Mouse (Mus musculus): ENCODE results near the gene Esrrb.

The Esrrb gene

GRCm38 (mm10) chr12:86422166-86422910 is 61.4 kb downstream of the Esrrb start:
- no peak for DNase-seq (ENCODE audit: low read depth)

GRCm38 (mm10) chr12:86423102-86423501 is 62.2 kb downstream of the Esrrb start:
- DNase-seq (ENCODE audit: low read depth) = no peak

GRCm38 (mm10) chr12:86427585-86427984 is 66.7 kb downstream of the Esrrb start:
- DNase-seq (ENCODE audit: low read depth) = no peak

- DNase-seq (ENCODE audit: low read depth) = no peak
Measured at GRCm38 (mm10) chr12:86431671-86432070, 70.8 kb downstream of the Esrrb start.

GRCm38 (mm10) chr12:86433371-86433821 is 72.5 kb downstream of the Esrrb start:
- DNase-seq (ENCODE audit: low read depth) = peak; percentile 7

DNA sequence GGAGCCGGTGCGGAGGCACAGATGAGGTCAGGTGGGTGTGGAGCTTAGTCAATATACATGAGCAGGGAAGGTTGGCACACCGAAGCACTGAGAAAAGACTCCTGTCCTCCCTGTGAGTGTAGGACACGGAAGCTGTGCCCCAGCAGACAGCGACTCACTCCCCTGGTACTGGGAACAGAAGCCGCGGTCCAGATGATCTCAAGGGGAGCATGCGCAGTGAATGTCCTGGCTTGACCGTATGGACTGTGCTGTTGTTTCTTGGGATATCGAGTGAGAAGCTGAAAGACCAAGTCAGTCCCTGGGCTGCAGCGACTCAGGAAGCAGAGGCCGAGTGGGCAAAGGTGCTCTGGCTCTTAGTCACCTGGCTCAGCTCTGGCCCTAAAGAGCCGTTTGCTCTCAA is 74.7 kb downstream of the Esrrb start:
- no peak for DNase-seq (ENCODE audit: low read depth)

GRCm38 (mm10) chr12:86450848-86451247 is 89.9 kb downstream of the Esrrb start:
- DNase-seq (ENCODE audit: low read depth) = no peak

DNA sequence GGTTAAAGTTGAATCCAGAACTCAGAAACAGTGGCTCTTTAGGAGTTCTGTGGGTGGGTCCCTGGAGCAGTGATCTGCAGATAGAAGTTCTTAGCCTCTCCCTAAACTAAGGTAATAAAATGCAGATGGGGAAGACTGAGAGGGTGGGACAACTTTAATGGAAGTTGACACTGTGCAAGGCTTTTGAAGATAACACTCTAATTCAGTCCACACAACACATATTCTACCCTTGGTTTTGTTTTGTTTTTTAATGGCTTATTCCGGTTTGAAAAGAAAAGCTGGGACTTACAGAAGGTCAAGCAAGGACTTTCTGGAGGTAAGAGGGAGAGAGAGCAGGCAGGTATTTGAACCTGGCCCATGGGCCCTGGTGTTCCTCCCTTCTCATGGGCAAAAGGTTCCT is 94.1 kb downstream of the Esrrb start:
- DNase-seq (ENCODE audit: low read depth) = no peak

- no peak for DNase-seq (ENCODE audit: low read depth)
Measured at GRCm38 (mm10) chr12:86462742-86463470, 102.0 kb downstream of the Esrrb start.

GRCm38 (mm10) chr12:86464385-86464784 is 103.5 kb downstream of the Esrrb start:
- DNase-seq (ENCODE audit: low read depth) = no peak

DNA sequence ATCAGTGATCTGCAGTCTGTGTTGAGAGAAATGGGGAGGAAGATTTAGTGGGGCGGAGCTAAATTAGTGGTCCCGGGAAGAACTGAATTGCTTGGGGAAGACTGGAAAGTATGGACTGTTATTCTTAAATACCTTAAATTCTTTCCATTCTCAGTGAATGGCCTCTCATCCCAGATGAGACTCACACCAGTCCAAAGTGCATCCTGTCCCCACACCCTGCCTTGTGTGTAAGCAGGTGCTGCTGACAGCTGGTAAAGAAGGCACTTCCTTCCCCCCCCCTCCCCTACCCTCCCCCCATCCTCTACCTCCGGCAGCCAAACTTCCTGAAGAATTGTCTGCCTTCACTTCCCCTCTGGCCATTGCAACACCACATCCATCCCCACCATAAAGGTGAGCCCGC is 105.3 kb downstream of the Esrrb start:
- no peak for DNase-seq (ENCODE audit: low read depth)

GRCm38 (mm10) chr12:86469919-86470318 is 109.0 kb downstream of the Esrrb start:
- DNase-seq (ENCODE audit: low read depth) = no peak

GRCm38 (mm10) chr12:86470912-86471311 is 110.0 kb downstream of the Esrrb start:
- no peak for DNase-seq (ENCODE audit: low read depth)

DNA sequence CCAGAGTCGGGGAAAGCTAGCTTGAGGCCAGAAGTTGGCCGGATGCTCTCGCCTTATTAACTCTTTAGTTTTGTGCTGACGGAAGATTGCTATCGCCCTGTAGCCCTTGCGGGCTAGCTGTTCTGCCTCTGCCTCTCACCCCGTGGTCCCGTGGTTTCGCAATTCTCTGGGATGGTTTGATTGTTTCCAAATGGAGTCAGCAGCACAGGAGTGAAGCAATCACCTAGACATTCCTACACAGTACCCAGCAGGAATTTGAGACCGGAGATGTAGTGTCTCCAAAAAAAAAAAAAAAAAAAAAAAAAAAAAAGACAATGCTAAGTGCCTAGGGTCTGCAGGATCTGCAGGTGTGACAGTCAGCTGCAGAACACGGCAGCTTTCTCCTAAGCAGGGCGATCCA is 112.7 kb downstream of the Esrrb start:
- no peak for DNase-seq (ENCODE audit: low read depth)

DNA sequence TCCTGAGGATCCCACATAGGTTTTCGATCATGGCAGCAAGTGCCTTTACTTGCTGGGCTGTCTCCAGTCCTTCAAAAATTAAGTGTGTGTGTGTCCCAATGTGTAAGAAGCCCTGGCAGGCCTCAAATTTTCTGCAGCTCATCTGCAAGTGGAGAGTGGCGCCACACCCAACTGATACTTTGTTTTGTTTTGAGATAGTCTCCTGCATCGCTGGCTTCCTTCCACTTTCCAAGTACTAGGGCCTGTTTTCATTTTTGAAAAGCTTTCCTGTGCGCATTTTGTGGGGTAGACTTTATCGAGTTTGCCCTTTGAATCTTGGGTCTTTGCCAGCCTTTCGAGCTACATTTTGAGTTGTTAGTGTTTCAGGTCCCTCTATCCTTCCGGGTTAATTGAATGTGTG is 115.1 kb downstream of the Esrrb start:
- no peak for DNase-seq (ENCODE audit: low read depth)

DNA sequence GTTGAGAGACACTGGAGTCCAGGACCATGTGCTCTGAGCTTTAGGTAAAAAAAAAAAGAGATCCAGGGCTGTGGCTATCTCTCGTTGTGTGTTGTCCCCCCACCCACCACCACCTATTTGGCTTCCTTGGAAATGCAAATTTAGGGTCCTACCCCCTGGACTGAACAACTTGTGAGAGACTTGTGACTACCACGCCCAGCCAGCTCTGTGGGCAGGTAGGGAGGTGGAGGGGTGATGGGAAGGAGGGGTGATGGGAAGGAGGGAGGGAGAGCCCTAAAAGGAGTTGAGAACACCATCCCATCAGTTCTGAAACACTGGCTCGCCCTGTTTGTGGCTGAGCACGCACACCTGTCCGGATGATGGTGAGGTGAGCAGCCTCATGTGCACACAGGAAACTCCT is 118.0 kb downstream of the Esrrb start:
- no peak for DNase-seq (ENCODE audit: low read depth)

GRCm38 (mm10) chr12:86482029-86482428 is 121.1 kb downstream of the Esrrb start:
- no peak for DNase-seq (ENCODE audit: low read depth)

- no peak for DNase-seq (ENCODE audit: low read depth)
Measured at GRCm38 (mm10) chr12:86483413-86483841, 122.5 kb downstream of the Esrrb start.

DNA sequence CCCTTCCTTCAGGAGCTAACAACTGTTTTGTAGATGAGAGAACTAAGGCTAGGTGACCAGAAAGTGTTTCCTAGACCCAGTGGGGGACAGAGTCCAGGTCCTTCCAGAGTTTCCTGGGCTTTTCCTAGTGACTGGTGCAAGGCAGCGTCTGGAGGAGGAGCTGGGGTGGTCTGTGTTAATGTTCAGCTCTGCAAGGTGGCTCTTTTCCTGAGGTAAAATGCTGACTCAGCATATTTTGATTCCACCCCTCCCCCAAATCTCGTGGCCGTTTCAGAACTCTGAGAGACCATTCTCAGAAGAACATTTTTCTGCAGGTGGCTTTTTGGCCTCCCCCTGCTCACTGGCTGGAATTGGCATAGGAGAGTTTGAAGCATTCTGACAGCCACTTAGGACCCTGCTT is 127.1 kb downstream of the Esrrb start:
- no peak for DNase-seq (ENCODE audit: low read depth)

DNA sequence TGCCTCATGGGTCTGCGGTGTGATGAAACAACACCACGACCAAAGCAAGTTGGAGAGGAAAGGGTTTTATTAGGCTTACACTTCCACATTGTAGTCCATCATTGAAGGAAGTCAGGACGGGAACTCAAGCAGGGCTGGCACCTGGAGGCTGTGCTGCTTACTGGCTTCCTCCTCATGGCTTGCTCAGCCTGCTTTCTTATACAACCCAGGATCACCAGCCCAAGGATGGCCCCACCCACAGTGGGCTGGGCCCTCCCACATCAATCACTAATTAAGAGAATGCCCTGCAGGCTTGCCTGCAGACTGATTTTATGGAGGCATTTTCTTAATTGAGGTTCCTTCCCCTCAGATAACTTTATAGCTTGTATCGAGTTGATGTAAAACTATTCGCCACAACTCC is 129.1 kb downstream of the Esrrb start:
- no peak for DNase-seq (ENCODE audit: low read depth)

GRCm38 (mm10) chr12:86491500-86491899 is 130.6 kb downstream of the Esrrb start:
- DNase-seq (ENCODE audit: low read depth) = no peak

DNA sequence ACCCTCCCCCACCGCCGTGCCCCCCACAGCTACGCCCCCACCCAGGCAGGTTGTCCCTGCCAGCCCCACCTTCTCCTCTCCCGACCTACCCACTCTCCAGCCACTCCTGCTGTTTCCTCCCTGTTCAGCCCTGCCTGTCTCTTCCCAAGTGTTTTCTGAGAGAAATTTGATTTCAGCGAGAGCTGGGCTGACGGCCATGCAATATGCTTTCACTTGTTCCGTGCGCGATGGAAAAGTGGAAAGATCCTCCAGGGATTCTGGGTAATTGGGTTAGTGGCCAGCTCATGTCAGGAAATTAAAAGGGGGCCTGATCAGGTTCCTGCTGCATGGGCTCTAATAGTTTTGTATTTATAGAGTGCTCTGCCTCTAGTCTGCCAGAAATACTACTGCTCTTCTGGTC is 131.9 kb downstream of the Esrrb start:
- DNase-seq (ENCODE audit: low read depth) = no peak

DNA sequence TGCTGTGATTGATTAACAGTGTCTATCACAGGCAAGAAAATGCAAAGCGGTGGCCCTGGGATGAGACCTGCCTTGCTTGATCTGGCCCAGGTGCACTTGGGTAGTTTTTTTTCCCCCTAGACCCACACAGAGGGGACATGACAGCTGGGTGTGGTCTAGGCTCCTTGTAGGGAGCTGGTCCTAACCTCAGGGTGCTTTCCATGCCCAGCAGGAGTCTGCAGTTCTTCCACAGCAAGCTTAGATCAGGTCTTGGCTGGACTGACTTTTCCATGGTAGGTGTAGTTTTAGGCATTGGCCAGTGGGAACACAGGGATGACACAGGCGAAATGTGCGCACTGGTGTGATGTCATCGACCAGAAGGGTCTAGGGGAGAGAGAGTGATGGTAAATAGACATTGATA is 136.2 kb downstream of the Esrrb start:
- DNase-seq (ENCODE audit: low read depth) = no peak

GRCm38 (mm10) chr12:86498765-86499164 is 137.8 kb downstream of the Esrrb start:
- no peak for DNase-seq (ENCODE audit: low read depth)
